Mouse (Mus musculus) hindbrain, embryonic 11.5 days (tissue): ENCODE data around the gene Zc3h7b. TPM values are rescaled to one million over a fixed set of nuclear protein-coding genes. Genes with fewer than 3 reads are reported as not detected.

Experiments
- ATAC-seq: fragments of 200-750 bp; cut with Nextera tagmentation; 2 replicates; pipeline ENCODE4 v1.8.0; 2017; ENCODE audit warnings: mild to moderate bottlenecking, moderate TSS enrichment, moderate library complexity; ENCODE audit not compliant: low FRiP score
- DNase-seq: peaks from one replicate; pipeline ENCODE4 v3.0.0-alpha.2; 2015; ENCODE audit warnings: low spot score
- H3K27ac ChIP-seq: fragments of 300-500 bp; sonication (generic); 2 replicates; pipeline ENCODE4 v1.5.1; 2014; ENCODE audit warnings: mild to moderate bottlenecking, low read depth, low read length
- H3K27me3 ChIP-seq: fragments of 300-500 bp; sonication (generic); 2 replicates; pipeline ENCODE4 v1.6.1; 2014; ENCODE audit warnings: mild to moderate bottlenecking, low read length, moderate library complexity, mixed read lengths; ENCODE audit not compliant: control insufficient read depth, insufficient read depth
- H3K36me3 ChIP-seq: fragments of 300-500 bp; sonication (generic); 2 replicates; pipeline ENCODE4 v1.6.1; 2014; ENCODE audit warnings: mild to moderate bottlenecking, low read length, moderate library complexity, mixed read lengths; ENCODE audit not compliant: control insufficient read depth, insufficient read depth
- H3K4me1 ChIP-seq: fragments of 300-500 bp; sonication (generic); replicated peaks from 2 replicates; pipeline ENCODE4 v1.6.1; 2014; ENCODE audit warnings: low read length, mixed read lengths; ENCODE audit not compliant: control insufficient read depth, insufficient read depth
- H3K4me2 ChIP-seq: fragments of 300-500 bp; sonication (generic); replicated peaks from 2 replicates; pipeline ENCODE4 v1.6.1; 2014; ENCODE audit warnings: mild to moderate bottlenecking, low read depth, low read length
- H3K4me3 ChIP-seq: fragments of 300-500 bp; sonication (generic); 2 replicates; pipeline ENCODE4 v1.5.1; 2014; ENCODE audit warnings: low read depth, low read length
- H3K9ac ChIP-seq: fragments of 300-500 bp; sonication (generic); 2 replicates; pipeline ENCODE4 v1.6.1; 2014; ENCODE audit warnings: low read depth, low read length
- H3K9me3 ChIP-seq: fragments of 300-500 bp; sonication (generic); 2 replicates; pipeline ENCODE4 v1.6.1; 2016; ENCODE audit warnings: low read length; ENCODE audit not compliant: control insufficient read depth
- WGBS: fragments of 180-500 bp; shearing (Covaris S2); extraction: QIAGEN DNeasy Blood & Tissue Kit; methylation state at CpG from one replicate; pipeline ENCODE4 v1.1.7; 2014; 5-methylcytosine and 5-hydroxymethylcytosine counted together
- polyA plus RNA-seq: library from polyadenylated mRNA; unstranded; fragments of >200 nt; fragmentation: Nextera tagmentation; extraction: Ambion mirVana; gene quantifications from 2 replicates; pipeline ENCODE4 v1.2.1, GENCODE M21; 2014

Gene Zc3h7b
- polyA plus RNA-seq, 1 experiment from 2014 or later, result 52.6 TPM

DNA sequence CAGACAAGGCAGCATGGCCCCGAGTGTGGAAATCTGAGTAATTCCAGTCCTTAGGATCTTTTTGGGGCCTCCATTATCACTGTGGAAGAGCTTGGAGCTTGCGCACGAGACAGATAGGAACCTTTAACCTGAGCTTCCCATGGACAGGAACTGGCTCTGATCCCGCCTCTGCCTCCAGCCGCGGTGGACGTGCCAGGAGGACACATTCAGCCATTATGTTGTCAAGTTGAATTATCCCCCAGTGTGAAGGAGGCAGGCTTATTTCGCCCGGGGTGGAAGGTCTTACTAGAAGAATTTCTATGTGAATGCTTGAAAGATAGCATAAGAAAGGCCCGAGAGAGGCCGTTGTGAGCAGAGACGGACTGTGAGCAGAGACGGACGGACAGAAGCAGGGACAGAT, 4.9 kb downstream of the Zc3h7b start:
- no peak for DNase-seq
- Histone ChIP-seq H3K4me2 (no peak overlapping the region), H3K27ac (no peak overlapping the region), H3K4me1 (no peaks in the 10 kb centered on the region; the same call in 1 of the 2 replicates), H3K9me3 (no peaks in the 10 kb centered on the region), H3K9ac (no peak overlapping the region), H3K27me3 (no peaks in the 10 kb centered on the region), H3K36me3 (no peaks in the 10 kb centered on the region), H3K4me3 (no peak overlapping the region)
- ATAC-seq, result no peak
- WGBS, result 75% methylated on average over 14 of the region's 14 CpGs

DNA sequence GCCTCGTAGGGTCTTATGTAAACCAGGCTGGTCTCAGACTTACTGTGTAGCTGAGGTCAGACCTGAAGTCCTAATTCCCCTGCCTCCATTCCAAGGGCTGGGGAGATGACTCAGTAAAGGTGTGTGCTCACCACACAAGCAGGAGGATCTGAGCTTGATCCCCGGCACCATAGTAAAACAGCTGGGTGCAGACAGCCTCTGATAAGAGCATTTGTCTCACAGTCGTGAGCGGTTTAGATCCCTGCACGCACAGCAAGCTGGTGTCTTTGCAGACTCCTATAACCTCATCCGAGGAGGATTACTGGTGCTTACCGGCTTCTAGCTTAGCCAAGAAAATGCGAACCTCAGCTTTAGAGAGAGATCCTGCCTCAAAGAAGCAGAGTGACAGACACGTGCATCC, 8.8 kb downstream of the Zc3h7b start:
- H3K27me3 ChIP-seq, result no peaks in the 10 kb centered on the region
- H3K9me3 ChIP-seq, result no peaks in the 10 kb centered on the region
- DNase-seq (no peak), ATAC-seq (no peak)
- WGBS, result 93% methylated on average over 9 of the region's 9 CpGs
- no peak overlapping the region for H3K4me3 ChIP-seq
- no peaks in the 10 kb centered on the region for H3K4me1 ChIP-seq
- H3K27ac ChIP-seq, result no peak overlapping the region
- no peaks in the 10 kb centered on the region for H3K36me3 ChIP-seq
- no peak overlapping the region for H3K9ac ChIP-seq
- H3K4me2 ChIP-seq, result no peak overlapping the region

DNA sequence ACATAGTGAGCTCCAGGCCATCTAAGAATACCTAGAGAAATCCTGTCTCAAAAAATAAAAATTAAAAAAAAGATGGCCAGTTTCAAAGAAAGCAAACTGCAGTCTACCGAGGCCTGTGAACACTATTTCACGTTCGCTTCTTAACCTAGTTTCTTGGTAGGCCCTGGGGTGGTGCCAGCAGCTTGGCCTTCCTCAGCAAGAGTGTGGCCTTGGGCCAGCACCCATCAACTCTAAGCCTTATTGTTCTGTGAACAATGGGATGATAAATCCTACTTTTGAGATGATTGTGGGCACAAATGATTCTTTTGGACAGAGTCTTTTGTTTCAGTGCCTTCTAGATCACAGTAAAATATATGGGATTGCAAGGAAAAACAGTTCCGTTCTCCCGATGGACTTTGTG, 13.8 kb downstream of the Zc3h7b start:
- Histone ChIP-seq H3K4me3 (no peak overlapping the region), H3K4me1 (no peaks in the 10 kb centered on the region), H3K27me3 (no peaks in the 10 kb centered on the region), H3K27ac (no peak overlapping the region), H3K9ac (no peak overlapping the region), H3K9me3 (no peaks in the 10 kb centered on the region), H3K36me3 (no peaks in the 10 kb centered on the region), H3K4me2 (no peak overlapping the region)
- 91% methylated on average over 5 of the region's 5 CpGs for WGBS
- no peak for ATAC-seq
- no peak for DNase-seq

DNA sequence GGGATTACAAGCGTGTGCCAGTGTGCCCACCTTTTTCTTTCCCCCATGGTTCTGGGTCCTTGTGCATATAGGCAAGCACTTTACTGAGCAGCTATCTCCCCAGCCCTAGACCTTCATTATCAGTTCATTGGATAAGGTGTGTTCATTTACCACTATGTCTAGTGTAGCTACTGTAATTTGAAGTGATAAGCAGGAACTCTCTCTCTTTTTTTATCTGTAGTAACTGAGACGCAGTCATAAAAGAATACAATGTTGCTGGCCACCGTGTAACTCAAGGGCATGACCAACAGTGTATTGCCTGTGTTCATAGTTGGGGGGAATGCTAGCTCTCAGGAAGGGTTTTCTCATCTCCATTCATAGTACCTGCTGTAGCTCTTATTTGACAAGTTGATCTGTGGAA, 14.7 kb downstream of the Zc3h7b start:
- Histone ChIP-seq H3K27ac (no peak overlapping the region), H3K4me1 (no peaks in the 10 kb centered on the region), H3K9me3 (no peaks in the 10 kb centered on the region), H3K27me3 (no peaks in the 10 kb centered on the region), H3K9ac (no peak overlapping the region), H3K4me3 (no peak overlapping the region), H3K4me2 (no peak overlapping the region), H3K36me3 (no peaks in the 10 kb centered on the region)
- DNase-seq (no peak), ATAC-seq (no peak)
- 93% methylated on average over 3 of the region's 3 CpGs for WGBS

DNA sequence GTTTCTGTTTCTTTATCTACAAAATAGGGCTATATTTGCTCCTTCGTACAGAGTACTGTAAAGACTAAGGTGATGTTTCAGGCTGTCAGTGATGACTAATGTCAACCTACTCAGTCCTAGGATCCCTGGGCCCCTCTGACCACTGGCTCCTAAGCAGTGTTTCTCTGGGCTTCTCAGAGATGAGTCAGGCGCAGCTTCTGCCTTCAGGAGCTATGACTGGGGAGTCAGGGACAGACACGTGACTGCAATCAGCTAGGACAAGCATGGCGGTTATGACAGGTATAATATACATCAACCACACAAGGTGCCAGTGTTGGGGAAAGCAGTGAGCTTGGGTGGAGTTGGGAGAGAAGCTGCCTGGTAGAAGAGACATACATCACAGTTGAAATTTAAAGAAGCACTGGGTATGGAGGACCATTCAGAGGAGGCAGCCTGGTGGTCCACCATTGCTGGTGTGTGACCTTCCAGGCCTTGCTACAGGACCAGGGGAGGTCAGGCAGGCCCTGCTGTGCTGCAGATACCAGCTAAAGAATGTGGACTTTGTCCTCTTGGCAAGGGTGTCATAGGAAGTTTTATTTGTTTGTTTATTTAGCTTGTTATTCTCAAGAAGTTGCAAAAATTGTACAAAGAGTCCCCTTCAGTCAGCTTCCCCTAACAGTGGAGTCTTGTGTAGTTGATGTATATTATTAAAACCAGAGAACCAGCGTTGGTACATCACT, 15.7 kb downstream of the Zc3h7b start:
- H3K9ac ChIP-seq, result no peak overlapping the region
- no peak overlapping the region for H3K4me3 ChIP-seq
- no peaks in the 10 kb centered on the region for H3K36me3 ChIP-seq
- DNase-seq (no peak), ATAC-seq (no peak)
- no peaks in the 10 kb centered on the region for H3K4me1 ChIP-seq
- WGBS, result 95% methylated on average over 5 of the region's 5 CpGs
- no peak overlapping the region for H3K27ac ChIP-seq
- H3K27me3 ChIP-seq, result no peaks in the 10 kb centered on the region
- H3K9me3 ChIP-seq, result no peaks in the 10 kb centered on the region
- H3K4me2 ChIP-seq, result no peak overlapping the region

DNA sequence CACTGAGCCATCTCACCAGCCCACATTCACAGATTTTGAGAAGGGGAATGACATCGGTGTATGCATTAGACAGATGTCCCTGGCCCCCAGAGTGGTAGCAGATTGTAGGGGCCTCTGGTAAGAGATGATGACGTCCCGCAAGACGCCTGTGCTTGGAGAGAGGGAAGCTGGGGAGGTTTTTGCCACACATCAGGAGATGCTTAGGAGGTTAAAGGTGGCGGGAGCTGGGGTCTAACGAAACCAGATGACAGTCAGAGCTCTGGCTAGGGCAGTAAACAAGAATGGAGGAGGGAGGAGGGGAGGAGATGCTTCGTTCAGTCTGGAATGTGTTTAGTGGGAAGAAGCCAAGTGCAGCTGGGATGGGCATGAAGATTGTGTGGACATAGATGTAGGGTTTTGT, 16.5 kb downstream of the Zc3h7b start:
- Histone ChIP-seq H3K9ac (no peak overlapping the region), H3K27me3 (no peaks in the 10 kb centered on the region), H3K4me3 (no peak overlapping the region), H3K9me3 (no peaks in the 10 kb centered on the region), H3K36me3 (no peaks in the 10 kb centered on the region), H3K4me1 (no peaks in the 10 kb centered on the region), H3K4me2 (no peak overlapping the region), H3K27ac (no peak overlapping the region)
- WGBS, result 80% methylated on average over 7 of the region's 7 CpGs
- DNase-seq (peak; percentile 13), ATAC-seq (no peak)

DNA sequence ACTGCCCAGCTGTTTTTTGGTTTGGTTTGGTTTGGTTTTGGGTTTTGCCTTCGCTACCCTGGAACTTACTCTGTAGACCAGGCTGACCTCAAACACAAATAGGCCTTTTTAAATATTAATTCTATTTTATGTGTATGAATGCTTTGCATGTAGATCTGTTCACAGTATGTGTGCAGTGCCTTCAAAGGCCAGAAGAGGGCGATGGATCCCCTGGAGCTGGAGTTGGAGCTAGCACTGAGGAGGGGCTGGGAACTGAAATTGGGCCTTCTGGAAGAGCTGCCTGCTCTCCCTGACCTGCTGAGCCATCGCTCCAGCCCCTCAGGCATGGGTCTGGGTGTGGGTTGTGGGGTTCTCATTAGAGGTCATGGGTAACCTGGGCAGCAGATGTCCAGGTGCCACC, 17.1 kb downstream of the Zc3h7b start:
- Histone ChIP-seq H3K9me3 (no peaks in the 10 kb centered on the region), H3K27ac (no peak overlapping the region), H3K27me3 (no peaks in the 10 kb centered on the region), H3K36me3 (no peaks in the 10 kb centered on the region), H3K4me2 (no peak overlapping the region), H3K9ac (no peak overlapping the region), H3K4me1 (no peaks in the 10 kb centered on the region), H3K4me3 (no peak overlapping the region)
- 89% methylated on average over 3 of the region's 3 CpGs for WGBS
- ATAC-seq (no peak), DNase-seq (no peak)

DNA sequence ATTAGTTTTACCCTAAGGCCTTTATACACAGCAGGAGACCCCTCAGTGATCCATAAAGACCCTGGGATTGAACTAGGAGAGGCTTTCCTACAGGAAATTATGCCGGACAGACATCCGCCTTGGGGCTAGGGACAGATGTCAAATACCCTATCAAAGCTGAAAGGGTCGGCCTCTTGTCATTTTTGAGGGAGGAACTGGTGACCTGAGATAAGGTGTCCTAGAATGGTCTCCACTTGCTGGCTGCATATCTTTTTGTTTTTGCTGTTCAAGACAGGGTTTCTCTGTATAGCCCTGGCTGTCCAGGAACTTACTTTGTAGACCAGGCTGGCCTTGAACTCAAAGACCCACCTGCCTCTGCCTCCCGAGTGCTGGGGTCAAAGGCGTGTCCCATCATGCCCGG, 19.7 kb downstream of the Zc3h7b start:
- H3K27me3 ChIP-seq, result no peaks in the 10 kb centered on the region
- WGBS, result 91% methylated on average over 6 of the region's 6 CpGs
- H3K27ac ChIP-seq, result no peak overlapping the region
- H3K4me2 ChIP-seq, result no peak overlapping the region
- H3K9me3 ChIP-seq, result no peaks in the 10 kb centered on the region
- peaks cover 4% of the 10 kb centered on the region; the same call in 1 of the 2 replicates for H3K36me3 ChIP-seq
- no peaks in the 10 kb centered on the region for H3K4me1 ChIP-seq
- no peak overlapping the region for H3K4me3 ChIP-seq
- no peak overlapping the region for H3K9ac ChIP-seq
- DNase-seq (no peak), ATAC-seq (no peak)

DNA sequence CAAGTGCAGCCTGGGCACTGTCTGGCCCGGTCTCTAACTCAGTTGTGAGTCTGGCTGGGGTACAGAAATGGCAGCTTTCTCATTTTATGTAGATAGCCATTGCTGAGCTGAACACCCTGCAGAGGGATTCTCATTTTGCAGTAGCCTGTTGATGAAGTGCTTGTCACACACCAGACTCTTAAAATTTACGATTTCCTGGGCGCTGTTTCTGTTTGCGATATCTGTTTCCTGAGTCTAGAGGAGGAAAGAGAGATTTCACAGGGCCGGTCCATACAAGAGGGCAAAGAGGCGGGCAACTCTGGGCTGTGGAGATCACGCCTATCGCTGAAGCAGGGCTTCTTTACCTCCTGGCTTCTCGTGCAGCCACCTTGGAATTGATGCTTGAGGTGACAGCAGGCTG, 20.8 kb downstream of the Zc3h7b start:
- Histone ChIP-seq H3K36me3 (peaks cover 8% of the 10 kb centered on the region), H3K27ac (no peak overlapping the region), H3K27me3 (no peaks in the 10 kb centered on the region), H3K4me1 (no peaks in the 10 kb centered on the region), H3K4me3 (no peak overlapping the region), H3K9me3 (no peaks in the 10 kb centered on the region), H3K4me2 (no peak overlapping the region), H3K9ac (no peak overlapping the region)
- ATAC-seq (no peak), DNase-seq (no peak)
- 94% methylated on average over 9 of the region's 9 CpGs for WGBS
